Comparison of ENCODE assay signal across 20 mouse cellular contexts in genomic region chr9:118108527-118109011, GRCm38 (mm10). TPM values are rescaled to one million over a fixed set of nuclear protein-coding genes. Genes with fewer than 3 reads are reported as not detected.
DNase-seq lines count a peak whose midpoint lies in the region; ATAC-seq and TF ChIP-seq lines count a peak whose summit lies in the region.
"Had no signal": no experiment of that assay in that cellular context is flagged by ENCODE, and none has a peak within 500 bp of the region (broad histone marks: within the 10 kb centered on the region; RNA-seq: fewer than 3 reads in every experiment).

No protein-coding gene starts in this region.

- H3K27me3 ChIP-seq in hindbrain, postnatal 0 days (ENCODE audit: insufficient read depth, low read length) = no peaks in the 10 kb centered on the region
- H3K27me3 ChIP-seq in hindbrain, embryonic 14.5 days (ENCODE audit: control insufficient read depth, insufficient read depth, low read length) = no peaks in the 10 kb centered on the region
- 0 out of 2 replicates have a peak, but pooled peaks cover 2% of the 10 kb centered on the region for H3K27me3 ChIP-seq in forebrain, embryonic 14.5 days (replicated peaks; ENCODE audit: control insufficient read depth, insufficient read depth, low read length)
- H3K27me3 ChIP-seq: heart, embryonic 15.5 days; kidney, embryonic 15.5 days; limb, embryonic 12.5 days; liver, embryonic 15.5 days; stomach, embryonic 15.5 days had no signal

- H3K27ac ChIP-seq in hindbrain, postnatal 0 days = no peak overlapping the region
- H3K27ac ChIP-seq in hindbrain, embryonic 14.5 days = no peak overlapping the region
- H3K27ac ChIP-seq in forebrain, embryonic 14.5 days (ENCODE audit: low read depth, low read length) = peak overlapping the region; percentile 58; the same call in 1 of the 2 replicates
- H3K27ac ChIP-seq: heart, adult 2 months; heart, embryonic 15.5 days; kidney, embryonic 15.5 days; limb, embryonic 12.5 days; liver, embryonic 15.5 days; stomach, embryonic 15.5 days had no signal

- no peak for TF ChIP-seq CTCF in hindbrain, postnatal 0 days (IDR thresholded peaks at IDR 0.05; ENCODE audit: low read depth)

- no peak overlapping the region for H3K4me3 ChIP-seq in hindbrain, postnatal 0 days (ENCODE audit: low read length)
- H3K4me3 ChIP-seq in hindbrain, embryonic 14.5 days (replicated peaks; ENCODE audit: low read length) = no peak overlapping the region
- no peak overlapping the region for H3K4me3 ChIP-seq in forebrain, embryonic 14.5 days (ENCODE audit: low read depth, low read length)
- H3K4me3 ChIP-seq: heart, adult 2 months; heart, embryonic 15.5 days; kidney, embryonic 15.5 days; limb, embryonic 12.5 days; liver, embryonic 15.5 days; stomach, embryonic 15.5 days had no signal

- no peak for ATAC-seq in hindbrain, postnatal 0 days
- no peak for ATAC-seq in hindbrain, embryonic 14.5 days (ENCODE audit: low FRiP score)
- ATAC-seq in forebrain, embryonic 14.5 days = peak; percentile 91
- ATAC-seq: intestine, embryonic 16.5 days; lung, postnatal 0 days had no signal

- H3K4me2 ChIP-seq in hindbrain, postnatal 0 days (ENCODE audit: low read depth, low read length) = no peak overlapping the region
- no peak overlapping the region for H3K4me2 ChIP-seq in hindbrain, embryonic 14.5 days (replicated peaks)
- no peak overlapping the region for H3K4me2 ChIP-seq in forebrain, embryonic 14.5 days (ENCODE audit: low read length)
- H3K4me2 ChIP-seq: heart, embryonic 15.5 days; kidney, embryonic 15.5 days; limb, embryonic 12.5 days; liver, embryonic 15.5 days; stomach, embryonic 15.5 days had no signal

- no peaks in the 10 kb centered on the region for H3K36me3 ChIP-seq in hindbrain, postnatal 0 days (ENCODE audit: insufficient read depth, low read length)
- no peaks in the 10 kb centered on the region for H3K36me3 ChIP-seq in hindbrain, embryonic 14.5 days (replicated peaks; ENCODE audit: control insufficient read depth, insufficient read depth)
- no peaks in the 10 kb centered on the region for H3K36me3 ChIP-seq in forebrain, embryonic 14.5 days (ENCODE audit: control insufficient read depth, insufficient read depth, low read length)
- H3K36me3 ChIP-seq: heart, embryonic 15.5 days; kidney, embryonic 15.5 days; limb, embryonic 12.5 days; liver, embryonic 15.5 days; stomach, embryonic 15.5 days had no signal

- no peaks in the 10 kb centered on the region for H3K4me1 ChIP-seq in hindbrain, postnatal 0 days (ENCODE audit: insufficient read depth, low read length)
- peaks cover 3% of the 10 kb centered on the region; the same call in 1 of the 2 replicates for H3K4me1 ChIP-seq in hindbrain, embryonic 14.5 days (replicated peaks; ENCODE audit: control insufficient read depth, insufficient read depth, low read length)
- peaks cover 14% of the 10 kb centered on the region for H3K4me1 ChIP-seq in forebrain, embryonic 14.5 days (ENCODE audit: control insufficient read depth, insufficient read depth, low read length)
- H3K4me1 ChIP-seq: heart, embryonic 15.5 days; kidney, embryonic 15.5 days; liver, embryonic 15.5 days; stomach, embryonic 15.5 days had no signal

- peak; percentile 16 for DNase-seq in hindbrain, postnatal 0 days (ENCODE audit: low spot score)
- DNase-seq in hindbrain, embryonic 14.5 days (ENCODE audit: low spot score) = no peak
- DNase-seq in right cerebral cortex, adult 18-20 months = peak; percentile 31
- no peak for DNase-seq in right cerebral cortex, postnatal 4 days
- peak; percentile 86 for DNase-seq in forebrain, embryonic 14.5 days (ENCODE audit: low spot score)
- no peak for DNase-seq in kidney, postnatal 14 days
- no peak for DNase-seq in adrenal gland, adult 2 months
- DNase-seq: adrenal gland, postnatal 10 days; cerebellum, adult 9-10 months; gastrocnemius, postnatal 14 days; heart, adult 2 months; spleen, adult 18-20 months had no signal

- 41% methylated on average over 4 of the region's 4 CpGs for WGBS in hindbrain, postnatal 0 days
- WGBS in hindbrain, embryonic 14.5 days = 27% methylated on average over 4 of the region's 4 CpGs
- WGBS in forebrain, embryonic 14.5 days = 8% methylated on average over 4 of the region's 4 CpGs

- no peak overlapping the region for H3K9ac ChIP-seq in hindbrain, postnatal 0 days (replicated peaks; ENCODE audit: low read length)
- H3K9ac ChIP-seq in hindbrain, embryonic 14.5 days = no peak overlapping the region
- H3K9ac ChIP-seq in forebrain, embryonic 14.5 days (ENCODE audit: low read length) = no peak overlapping the region
- H3K9ac ChIP-seq: heart, embryonic 15.5 days; kidney, embryonic 15.5 days; limb, embryonic 12.5 days; liver, embryonic 15.5 days; stomach, embryonic 15.5 days had no signal

- no peaks in the 10 kb centered on the region for H3K9me3 ChIP-seq in hindbrain, postnatal 0 days (ENCODE audit: low read length)
- no peaks in the 10 kb centered on the region for H3K9me3 ChIP-seq in hindbrain, embryonic 14.5 days (ENCODE audit: control insufficient read depth, low read length)
- H3K9me3 ChIP-seq in forebrain, embryonic 14.5 days (replicated peaks; ENCODE audit: control insufficient read depth, low read length) = no peaks in the 10 kb centered on the region
- H3K9me3 ChIP-seq: G1E; heart, embryonic 15.5 days; kidney, embryonic 15.5 days; limb, embryonic 12.5 days; liver, embryonic 15.5 days; stomach, embryonic 15.5 days had no signal

RNA-seq across cellular contexts. Expression of gene Cmc1, which starts 41.4 kb away (rescaled TPM):
- 2.0 and 2.3 TPM in 2 replicates for total RNA-seq in hindbrain, postnatal 0 days (2014; rRNA removed)
- polyA plus RNA-seq in hindbrain, postnatal 0 days (2015; fragmentation: Nextera tagmentation; extraction: Ambion mirVana) = 44.5 and 51.9 TPM in 2 replicates
- polyA plus RNA-seq in hindbrain, embryonic 14.5 days (2014; fragmentation: Nextera tagmentation; extraction: Ambion mirVana) = 40.6 and 48.6 TPM in 2 replicates
- 43.5 and 52.7 TPM in 2 replicates for polyA plus RNA-seq in forebrain, embryonic 14.5 days (2014; fragmentation: Nextera tagmentation; extraction: Ambion mirVana)
- total RNA-seq in adrenal gland, adult 2 months (2021) = 10 to 100 TPM; 27.2 to 32.6 TPM
- 1.4 and 1.9 TPM in 2 replicates for polyA plus RNA-seq in adrenal gland, adult 2 months (2012; rRNA removed)

Comparison
In these comparisons a context has a peak if more than half of its experiments do, and no peak if none do; other contexts are left out.
1. DNase-seq: peak in hindbrain, postnatal 0 days (single experiment), right cerebral cortex, adult 18-20 months (single experiment) and forebrain, embryonic 14.5 days (single experiment); none in hindbrain, embryonic 14.5 days (single experiment), right cerebral cortex, postnatal 4 days (single experiment), kidney, postnatal 14 days (single experiment) and adrenal gland, adult 2 months (single experiment).
2. RNA of gene Cmc1, which starts 41.4 kb away (polyA plus RNA-seq): 43.5 to 52.7 TPM in forebrain, embryonic 14.5 days, 40.6 to 48.6 TPM in hindbrain, embryonic 14.5 days and 44.5 to 51.9 TPM in hindbrain, postnatal 0 days; 1.4 to 1.9 TPM in adrenal gland, adult 2 months; every median in the first group is over 10 times any median in the second.